Mouse (Mus musculus) heart, postnatal 25 days (tissue): ENCODE data around the gene Foxj3. TPM values are rescaled to one million over a fixed set of nuclear protein-coding genes. Genes with fewer than 3 reads are reported as not detected.

Experiments
- DNase-seq: peaks from one replicate; pipeline ENCODE4 v3.0.0; 2022; ENCODE audit warnings: low spot score
- intact Hi-C: fragments of 180-260 bp; cut with DNase I; formaldehyde crosslinking; loops from one replicate; pipeline ENCODE4 v1.15.1; 2025
- total RNA-seq, 2 experiments: library from RNA; stranded (reverse); gene quantifications; 2 replicates each; pipeline ENCODE4 v1.2.3; 2021

Foxj3 gene
- total RNA-seq, 2 experiments from 2014 or later, result 30.6 to 34.9 TPM

DNA sequence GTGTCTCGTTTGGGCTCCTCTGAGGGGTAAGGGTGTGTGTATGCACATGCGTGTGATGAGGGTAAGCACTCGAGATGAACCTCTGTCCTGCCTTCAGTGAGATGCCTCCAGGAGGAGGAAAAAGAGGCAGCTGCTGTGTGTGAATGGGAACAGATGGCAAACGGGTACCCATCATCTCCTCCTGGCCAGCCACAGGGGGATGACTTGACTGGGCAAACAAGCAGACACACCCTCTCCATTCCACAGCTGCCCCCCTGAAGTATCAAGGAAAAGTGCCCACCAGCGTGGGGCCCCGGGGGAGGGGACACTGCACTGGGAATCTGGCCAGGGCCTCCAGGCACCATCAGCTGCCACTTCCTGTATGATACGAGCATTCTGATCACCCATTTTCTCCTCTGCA is 96.5 kb downstream of the Foxj3 start:
- DNase-seq, result no peak
- intact Hi-C loops, result loop anchor here (5.0 to 10.0 kb wide), 3 partner anchors 174 to 494 kb away; no protein-coding TSS in a partner anchor

- intact Hi-C loops, result loop anchor here (5.0 to 10.0 kb wide), 3 partner anchors 173 to 493 kb away; no protein-coding TSS in a partner anchor
- no peak for DNase-seq
Measured at GRCm38 (mm10) chr4:119633948-119634347, 97.1 kb downstream of the Foxj3 start.

- intact Hi-C loops, result loop anchor here (5.0 to 10.0 kb wide), 3 partner anchors 172 to 492 kb away; no protein-coding TSS in a partner anchor
Measured at GRCm38 (mm10) chr4:119634908-119635660, 98.3 kb downstream of the Foxj3 start.

GRCm38 (mm10) chr4:119635686-119636085 is 98.9 kb downstream of the Foxj3 start:
- intact Hi-C loops, result loop anchor here (10.0 kb wide), 1 partner anchor 469 kb away; no protein-coding TSS in a partner anchor
- no peak for DNase-seq

More at GRCm38 (mm10) chr4:119634908-119635660, 98.3 kb downstream of the Foxj3 start:
- no peak for DNase-seq

- no peak for DNase-seq
- intact Hi-C loops, result loop anchor here (10.0 kb wide), 1 partner anchor 468 kb away; no protein-coding TSS in a partner anchor
Measured at GRCm38 (mm10) chr4:119636731-119637130, 99.9 kb downstream of the Foxj3 start.

- intact Hi-C loops, result loop anchor here (10.0 kb wide), 1 partner anchor 467 kb away; no protein-coding TSS in a partner anchor
- no peak for DNase-seq
Measured at GRCm38 (mm10) chr4:119637176-119637845, 100.5 kb downstream of the Foxj3 start, which contains the start of gene Guca2a. TSS of gene Guca2a (plus strand) at chr4:119637704.

DNA sequence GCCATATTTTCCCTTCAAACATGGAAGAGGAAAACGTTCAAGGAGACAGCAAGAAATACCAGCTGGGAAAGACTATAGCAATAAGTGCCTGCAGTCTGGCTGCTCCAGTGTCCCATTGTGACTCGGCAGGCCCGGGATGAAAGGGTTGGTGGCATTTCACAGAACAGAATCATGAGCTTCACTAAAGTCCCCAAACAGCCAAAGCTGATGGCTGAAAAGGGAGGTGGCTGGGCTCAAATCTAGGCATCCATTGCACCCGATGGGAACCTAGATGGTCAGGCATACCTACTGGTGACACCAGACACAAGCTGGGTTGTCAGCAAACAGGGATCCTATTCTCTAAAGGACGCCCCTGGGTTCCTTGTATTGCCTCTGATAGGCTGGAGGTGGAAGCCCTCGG is 101.1 kb downstream of the Foxj3 start:
- intact Hi-C loops, result loop anchor here (10.0 kb wide), 1 partner anchor 467 kb away; no protein-coding TSS in a partner anchor
- no peak for DNase-seq

- intact Hi-C loops, result loop anchor here (10.0 kb wide), 1 partner anchor 466 kb away; no protein-coding TSS in a partner anchor
- DNase-seq, result no peak
Measured at GRCm38 (mm10) chr4:119638656-119639055, 101.9 kb downstream of the Foxj3 start.

DNA sequence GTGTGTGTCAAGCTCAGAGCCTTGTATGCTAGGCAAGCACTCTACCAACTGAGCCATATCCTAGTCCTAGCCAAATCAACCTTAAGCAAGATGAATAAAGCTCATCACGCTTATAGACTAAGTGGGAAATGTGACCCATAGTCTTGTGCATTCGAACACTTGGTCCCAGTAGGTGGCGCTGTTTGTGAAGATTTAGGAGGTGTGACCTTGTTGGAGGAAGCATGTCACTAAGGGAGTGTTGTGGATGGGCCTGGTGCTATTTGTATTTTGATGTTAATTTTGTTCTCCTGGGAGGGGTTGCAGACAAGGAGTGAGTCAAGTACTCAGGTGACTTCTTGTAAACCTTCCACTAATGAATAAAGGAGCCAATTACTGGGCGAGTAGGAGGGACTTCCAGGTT is 105.9 kb downstream of the Foxj3 start:
- no peak for DNase-seq
- intact Hi-C loops, result no loop called here

GRCm38 (mm10) chr4:119657011-119657410 is 120.2 kb downstream of the Foxj3 start:
- no peak for DNase-seq
- intact Hi-C loops, result no loop called here

- intact Hi-C loops, result no loop called here
- no peak for DNase-seq
Measured at GRCm38 (mm10) chr4:119658246-119658645, 121.4 kb downstream of the Foxj3 start.

DNA sequence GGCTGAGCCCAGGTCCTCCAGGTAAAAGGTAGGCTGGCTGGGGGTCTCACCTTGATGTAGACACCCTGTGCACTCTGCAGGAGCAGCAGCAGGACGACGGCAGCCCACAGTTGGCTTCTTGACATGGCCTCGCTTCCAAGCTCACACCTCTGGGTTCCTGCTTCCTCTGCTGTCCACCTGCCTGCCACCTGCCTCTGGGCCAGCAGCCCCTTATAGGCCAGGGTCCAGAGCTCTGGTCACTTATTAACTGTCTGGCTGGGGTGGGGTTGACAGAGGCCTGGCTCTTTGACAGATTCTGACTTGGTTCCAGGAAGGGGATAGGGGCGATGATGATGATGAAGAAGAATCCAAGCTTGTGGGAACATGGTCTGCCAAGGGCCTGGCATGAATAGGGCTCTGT is 121.9 kb downstream of the Foxj3 start, which contains the start of gene Guca2b:
Gene Guca2b, minus strand, starts transcription at position 224 of the 400 bp plus-strand sequence.
- DNase-seq, result no peak
- intact Hi-C loops, result no loop called here

- intact Hi-C loops, result no loop called here
- no peak for DNase-seq
Measured at GRCm38 (mm10) chr4:119660007-119660406, 123.2 kb downstream of the Foxj3 start.

DNA sequence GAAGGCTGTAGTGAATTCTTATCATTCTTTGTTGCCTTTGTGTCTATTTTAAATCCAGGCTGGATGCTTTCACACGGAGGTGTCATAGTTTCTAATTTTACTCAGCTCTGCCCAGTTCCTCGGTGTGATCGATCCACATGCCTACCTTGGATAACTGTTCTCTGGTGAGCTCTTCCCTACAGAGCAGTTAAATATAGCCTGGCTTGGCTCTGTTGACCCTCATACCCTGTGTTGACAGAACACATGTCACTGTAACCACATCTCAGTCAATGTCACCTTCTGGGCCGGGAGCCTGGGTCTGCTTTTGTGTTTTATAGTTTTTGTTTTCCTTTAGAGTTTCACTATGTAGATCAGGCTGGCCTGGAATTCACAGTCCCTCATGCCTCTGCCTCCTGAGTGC is 125.3 kb downstream of the Foxj3 start:
- no peak for DNase-seq
- intact Hi-C loops, result no loop called here

DNA sequence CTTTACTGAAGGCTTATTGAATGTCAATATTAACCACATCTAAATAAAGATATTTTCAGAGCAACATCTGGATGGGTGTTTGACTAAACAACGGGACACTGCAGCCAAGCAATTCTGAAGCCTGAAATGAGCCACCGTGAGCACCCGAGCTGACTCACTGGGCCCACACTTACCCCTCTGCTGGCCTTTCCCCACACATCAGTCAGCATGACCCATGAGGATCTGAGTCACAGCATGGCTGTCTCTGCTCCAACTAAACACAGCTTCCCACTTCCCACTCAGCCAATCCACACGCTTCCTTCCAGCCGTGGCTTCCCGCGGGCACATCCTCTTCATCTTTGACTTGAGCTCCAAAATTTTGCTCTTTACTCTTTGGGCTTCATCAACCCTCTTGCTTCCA is 126.2 kb downstream of the Foxj3 start:
- intact Hi-C loops, result no loop called here

DNA sequence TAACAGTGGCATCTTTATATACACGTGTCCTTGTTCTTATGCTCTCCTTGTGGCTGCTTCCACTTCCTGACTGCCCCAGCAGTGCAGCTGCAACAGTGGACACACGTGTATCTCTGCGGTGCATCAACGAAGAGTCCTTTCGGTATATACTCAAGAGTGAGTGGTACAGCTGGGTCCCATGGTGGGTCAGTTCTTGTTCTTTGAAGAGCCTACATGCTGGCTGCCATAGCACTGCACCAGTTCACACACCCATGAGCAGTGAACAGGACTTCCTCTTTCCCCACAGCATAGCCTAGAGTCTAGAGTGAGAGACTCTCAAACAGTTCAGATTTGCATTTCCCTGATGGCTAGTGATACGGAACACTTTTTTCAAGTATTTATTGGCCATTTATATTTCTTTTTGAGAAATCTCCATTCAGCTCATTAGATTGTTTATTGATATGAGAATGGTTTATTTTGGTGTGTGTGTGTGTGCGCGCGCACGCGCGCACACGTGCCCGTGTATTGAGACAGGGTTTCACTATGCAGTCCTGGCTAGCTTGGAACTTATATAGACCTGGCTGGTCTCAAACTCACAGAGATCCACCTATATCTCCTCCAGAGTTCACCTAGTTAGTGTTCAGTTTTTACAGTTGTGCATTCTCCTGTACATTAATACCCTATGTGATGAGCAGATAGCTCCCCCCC is 126.7 kb downstream of the Foxj3 start:
- intact Hi-C loops, result no loop called here
- no peak for DNase-seq

More for the DNA sequence above, 126.2 kb downstream of the Foxj3 start:
- DNase-seq, result no peak

DNA sequence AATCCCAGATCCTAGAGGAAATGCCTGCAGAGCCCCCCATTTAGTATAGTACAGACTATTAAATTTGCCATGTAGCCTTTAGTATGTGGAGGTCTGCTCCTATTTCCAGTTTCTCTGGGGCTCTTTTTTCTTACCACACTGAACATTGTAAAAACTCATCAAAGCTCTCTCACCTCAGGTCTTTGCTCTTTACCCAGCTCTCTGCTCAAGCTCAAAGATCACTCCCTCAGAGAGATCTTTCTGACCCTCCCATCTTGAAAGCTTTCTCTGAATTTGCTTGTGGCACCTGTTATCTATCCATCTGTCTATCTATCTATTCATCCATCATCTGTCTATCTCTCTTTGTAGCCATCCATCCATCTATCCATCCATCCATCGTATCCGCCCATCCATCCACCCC is 128.4 kb downstream of the Foxj3 start:
- intact Hi-C loops, result loop anchor here (5.0 kb wide), 1 partner anchor 418 kb away; no protein-coding TSS in a partner anchor
- DNase-seq, result no peak

DNA sequence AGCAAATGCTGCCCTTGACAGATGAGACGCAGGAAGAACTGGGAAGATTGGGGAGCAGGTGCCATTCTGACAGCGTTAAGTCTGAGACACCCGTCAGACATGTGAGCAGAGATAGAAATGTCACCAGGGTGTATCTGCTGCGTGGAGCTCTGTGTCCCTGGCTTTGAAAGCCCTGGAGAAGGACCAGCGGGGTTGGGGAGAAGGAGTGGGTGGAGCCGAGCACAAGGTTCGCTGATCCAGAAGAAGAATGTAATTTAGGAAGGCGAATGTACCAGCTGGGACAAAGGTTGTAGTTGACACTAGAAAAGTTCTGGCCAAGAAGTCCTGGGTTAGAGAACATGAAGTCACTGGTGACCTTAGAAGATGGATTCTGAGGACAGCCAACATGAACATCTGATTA is 129.3 kb downstream of the Foxj3 start:
- intact Hi-C loops, result loop anchor here (2.0 to 5.0 kb wide), 2 partner anchors 35 to 419 kb away; no protein-coding TSS in a partner anchor
- no peak for DNase-seq

GRCm38 (mm10) chr4:119667454-119667853 is 130.7 kb downstream of the Foxj3 start:
- no peak for DNase-seq
- intact Hi-C loops, result loop anchor here (2.0 to 5.0 kb wide), 2 partner anchors 37 to 420 kb away; no protein-coding TSS in a partner anchor

DNA sequence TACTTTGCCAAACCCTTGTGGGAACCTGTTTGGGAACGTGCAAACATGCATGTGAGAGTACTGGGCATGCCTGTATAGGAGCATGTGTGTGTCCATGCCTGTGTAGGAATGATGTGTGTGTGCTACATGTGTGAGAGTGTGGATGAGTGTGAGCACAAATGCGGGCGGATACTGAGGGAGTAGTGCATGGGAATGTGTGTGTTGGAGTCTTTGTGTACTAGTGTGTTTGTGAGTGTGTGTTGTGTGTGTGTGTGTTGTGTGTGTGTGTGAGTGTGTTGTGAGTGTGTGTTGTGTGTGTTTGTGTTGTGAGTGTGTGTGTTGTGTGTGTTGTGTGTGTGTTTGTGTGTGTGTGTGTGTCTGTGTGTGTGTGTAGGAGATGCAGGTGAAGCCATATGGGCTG is 131.4 kb downstream of the Foxj3 start:
- intact Hi-C loops, result loop anchor here (5.0 kb wide), 1 partner anchor 421 kb away; no protein-coding TSS in a partner anchor
- no peak for DNase-seq
